Mouse (Mus musculus): ENCODE measurements at regions not wholly inside any gene's neighbourhood (a gene's known extent, or its start where the extent isn't known, plus 50 kb on each side); places are given as distances from the start of the nearest gene placed in this dataset.
"Not testable (repeated sequence)": the region's sequence is repeated elsewhere in the genome, so short reads cannot be mapped to it uniquely, and the experiment has no call there.

DNA sequence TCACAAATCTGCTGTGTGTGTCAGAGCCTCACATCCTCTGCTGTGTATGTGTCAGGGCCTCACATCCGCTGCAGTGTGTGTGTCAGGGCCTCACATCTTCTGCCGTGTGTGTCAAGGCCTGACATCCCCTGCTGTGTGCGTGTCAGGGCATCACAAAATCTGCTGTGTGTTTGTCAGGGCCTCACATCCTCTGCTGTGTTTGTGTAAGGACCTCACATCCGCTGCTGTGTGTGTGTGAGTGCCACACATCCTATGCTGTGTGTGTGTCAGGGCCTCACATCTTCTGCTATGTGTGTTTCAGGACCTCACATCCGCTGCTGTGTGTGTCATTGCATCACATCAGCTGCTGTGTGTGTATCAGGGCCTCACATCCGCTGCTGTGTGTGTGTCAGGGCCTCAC lies 63.3 kb downstream of the Asmt start:
- peak in 1 of 2 experiments; percentile 0 for DNase-seq

DNA sequence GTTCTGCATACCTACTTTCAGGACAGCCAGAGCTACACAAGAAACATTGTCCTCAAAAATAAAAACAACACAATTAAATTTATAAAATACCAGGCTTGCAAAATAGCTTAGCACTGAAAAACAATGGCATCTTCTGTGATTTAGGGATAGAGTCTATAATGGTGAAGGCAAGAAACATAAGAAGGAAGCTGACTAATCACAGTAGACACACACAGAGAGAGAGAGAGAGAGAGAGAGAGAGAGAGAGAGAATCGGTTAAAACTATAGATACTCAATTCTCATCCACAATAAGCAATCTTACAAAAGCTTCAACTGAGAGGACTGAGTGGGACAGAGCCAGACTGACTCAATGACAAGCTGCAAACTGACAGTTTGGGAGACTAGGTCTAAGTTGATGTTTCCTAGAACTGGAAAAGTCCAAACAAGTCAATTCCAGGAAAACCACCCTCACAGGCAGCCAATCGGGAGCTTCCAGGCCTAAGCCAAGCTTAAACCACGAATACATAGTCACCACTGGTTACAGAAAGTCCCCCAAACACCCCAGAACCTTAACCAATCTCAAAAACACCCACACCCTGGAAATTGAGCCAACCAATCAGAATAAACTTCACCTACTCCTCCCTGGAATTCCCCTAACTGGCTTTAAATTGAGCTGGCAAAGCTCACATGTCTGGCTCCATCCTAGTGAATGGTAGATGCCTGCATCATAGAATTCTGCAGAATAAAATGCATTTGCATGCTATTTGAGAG lies 81.2 kb downstream of the Asmt start:
- not testable (repeated sequence) for DNase-seq
